Mouse (Mus musculus) erythroblast, adult 5-6 weeks (primary cell): ENCODE measurements around the gene Serpina3j. TPM values are rescaled to one million over a fixed set of nuclear protein-coding genes. Genes with fewer than 3 reads are reported as not detected.

ENCODE experiments used
- total RNA-seq, 2 experiments: library from RNA; stranded (forward) in 1 of 2; stranded (reverse) in 1 of 2; fragments of 150-400 nt in 1 of 2; fragments of 200-764, 138-1000 nt in 1 of 2; gene quantifications; 2 replicates each; pipeline versions ENCODE4 v1.2.3 to v1.2.4; 2015 to 2017; ENCODE audit warnings: low replicate concordance in 2 of 2

Gene Serpina3j
- total RNA-seq, 2 experiments from 2014 or later: not detected

Other genes starting within 250 kb of the Serpina3j start
- gene Serpina5, start 213.4 kb upstream of the Serpina3j start, total RNA-seq (2015; ENCODE audit: low replicate concordance): not detected in 2 replicates
- gene Serpina5, start 213.4 kb upstream of the Serpina3j start, total RNA-seq (2017; ENCODE audit: low replicate concordance): not detected in 2 replicates
- not detected in 2 replicates for gene Serpina3a, start 201.8 kb upstream of the Serpina3j start, total RNA-seq (2015; ENCODE audit: low replicate concordance)
- not detected in 2 replicates for gene Serpina3a, start 201.8 kb upstream of the Serpina3j start, total RNA-seq (2017; ENCODE audit: low replicate concordance)
- not detected in 2 replicates for gene Serpina3b, start 186.6 kb upstream of the Serpina3j start, total RNA-seq (2015; ENCODE audit: low replicate concordance)
- not detected in 2 replicates for gene Serpina3b, start 186.6 kb upstream of the Serpina3j start, total RNA-seq (2017; ENCODE audit: low replicate concordance)
- not detected in 2 replicates for gene Serpina3c, start 160.7 kb upstream of the Serpina3j start, total RNA-seq (2015; ENCODE audit: low replicate concordance)
- gene Serpina3c, start 160.7 kb upstream of the Serpina3j start, total RNA-seq (2017; ENCODE audit: low replicate concordance): not detected in 2 replicates
- gene Serpina3f, start 100.0 kb upstream of the Serpina3j start, total RNA-seq (2015; ENCODE audit: low replicate concordance): not detected in 2 replicates
- gene Serpina3f, start 100.0 kb upstream of the Serpina3j start, total RNA-seq (2017; ENCODE audit: low replicate concordance): 0.42 TPM in 1 of 2 replicates, not detected in the other
- 5.6 and 7.9 TPM in 2 replicates for gene Serpina3g, start 78.3 kb upstream of the Serpina3j start, total RNA-seq (2015; ENCODE audit: low replicate concordance)
- 2.6 and 6.6 TPM in 2 replicates for gene Serpina3g, start 78.3 kb upstream of the Serpina3j start, total RNA-seq (2017; ENCODE audit: low replicate concordance)
- gene Serpina3i, start 51.4 kb upstream of the Serpina3j start, total RNA-seq (2015; ENCODE audit: low replicate concordance): not detected in 2 replicates
- gene Serpina3i, start 51.4 kb upstream of the Serpina3j start, total RNA-seq (2017; ENCODE audit: low replicate concordance): not detected in 2 replicates
- not detected in 2 replicates for gene Serpina3k, start 23.9 kb downstream of the Serpina3j start, total RNA-seq (2015; ENCODE audit: low replicate concordance)
- not detected in 2 replicates for gene Serpina3k, start 23.9 kb downstream of the Serpina3j start, total RNA-seq (2017; ENCODE audit: low replicate concordance)
- not detected in 2 replicates for gene Serpina3m, start 23.9 kb downstream of the Serpina3j start, total RNA-seq (2015; ENCODE audit: low replicate concordance)
- gene Serpina3m, start 23.9 kb downstream of the Serpina3j start, total RNA-seq (2017; ENCODE audit: low replicate concordance): not detected in 2 replicates
- gene Serpina3n, start 92.2 kb downstream of the Serpina3j start, total RNA-seq (2015; ENCODE audit: low replicate concordance): not detected in 2 replicates
- 0.28 TPM in 1 of 2 replicates, not detected in the other for gene Serpina3n, start 92.2 kb downstream of the Serpina3j start, total RNA-seq (2017; ENCODE audit: low replicate concordance)
- not detected in 2 replicates for gene Gsc, start 158.8 kb downstream of the Serpina3j start, total RNA-seq (2015; ENCODE audit: low replicate concordance)
- not detected in 2 replicates for gene Gsc, start 158.8 kb downstream of the Serpina3j start, total RNA-seq (2017; ENCODE audit: low replicate concordance)